18 mouse cellular contexts compared by ENCODE assay signal in genomic region chr13:41550246-41550900, GRCm38 (mm10). TPM values are rescaled to one million over a fixed set of nuclear protein-coding genes. Genes with fewer than 3 reads are reported as not detected.
A peak's percentile ranks its signal among the peaks of the same experiment; 100 is the strongest.
DNase-seq lines count a peak whose midpoint lies in the region; ATAC-seq and TF ChIP-seq lines count a peak whose summit lies in the region.
"Had no signal": no experiment of that assay in that cellular context is flagged by ENCODE, and none has a peak within 500 bp of the region (broad histone marks: within the 10 kb centered on the region; RNA-seq: fewer than 3 reads in every experiment).

No protein-coding gene starts in this region.

- H3K9ac ChIP-seq in liver, embryonic 16.5 days (ENCODE audit: low read depth, low read length) = no peak overlapping the region
- no peak overlapping the region for H3K9ac ChIP-seq in liver, embryonic 12.5 days
- peak overlapping the region; percentile 6; the same call in 1 of the 2 replicates for H3K9ac ChIP-seq in lung, embryonic 16.5 days (ENCODE audit: low read length)
- no peak overlapping the region for H3K9ac ChIP-seq in intestine, postnatal 0 days (ENCODE audit: low read depth, low read length)
- no peak overlapping the region for H3K9ac ChIP-seq in kidney, embryonic 16.5 days (replicated peaks; ENCODE audit: low read length)
- H3K9ac ChIP-seq: forebrain, embryonic 13.5 days; heart, embryonic 12.5 days had no signal

- H3K4me1 ChIP-seq in liver, embryonic 16.5 days (ENCODE audit: control insufficient read depth, low read depth, low read length) = no peaks in the 10 kb centered on the region; the same call in 1 of the 2 replicates
- H3K4me1 ChIP-seq in liver, embryonic 12.5 days = no peaks in the 10 kb centered on the region
- H3K4me1 ChIP-seq in lung, embryonic 16.5 days (replicated peaks; ENCODE audit: control insufficient read depth, insufficient read depth, low read length) = peaks cover 34% of the 10 kb centered on the region
- peaks cover 8% of the 10 kb centered on the region for H3K4me1 ChIP-seq in intestine, postnatal 0 days (replicated peaks; ENCODE audit: control insufficient read depth, insufficient read depth, low read length)
- no peaks in the 10 kb centered on the region for H3K4me1 ChIP-seq in kidney, embryonic 16.5 days (ENCODE audit: insufficient read depth, low read length)
- no peaks in the 10 kb centered on the region for H3K4me1 ChIP-seq in thymus, adult 2 months (replicated peaks; ENCODE audit: control insufficient read depth, insufficient read depth, low read length)
- H3K4me1 ChIP-seq: embryonic facial prominence, embryonic 10.5 days; forebrain, embryonic 13.5 days; heart, embryonic 12.5 days had no signal

- H3K36me3 ChIP-seq in liver, embryonic 16.5 days (ENCODE audit: control insufficient read depth, insufficient read depth) = no peaks in the 10 kb centered on the region
- H3K36me3 ChIP-seq in liver, embryonic 12.5 days = no peaks in the 10 kb centered on the region
- no peaks in the 10 kb centered on the region for H3K36me3 ChIP-seq in lung, embryonic 16.5 days (ENCODE audit: control insufficient read depth, insufficient read depth, low read length)
- H3K36me3 ChIP-seq in intestine, postnatal 0 days (ENCODE audit: control insufficient read depth, insufficient read depth) = no peaks in the 10 kb centered on the region
- H3K36me3 ChIP-seq in kidney, embryonic 16.5 days (ENCODE audit: insufficient read depth, low read length) = no peaks in the 10 kb centered on the region
- H3K36me3 ChIP-seq in thymus, adult 2 months (ENCODE audit: control insufficient read depth, insufficient read depth, low read length) = no peaks in the 10 kb centered on the region
- H3K36me3 ChIP-seq: embryonic facial prominence, embryonic 10.5 days; heart, embryonic 12.5 days had no signal

- 0 out of 2 replicates have a peak overlapping the region, but pooled peaks have one; percentile 0 for H3K4me2 ChIP-seq in liver, embryonic 16.5 days (ENCODE audit: low read depth, low read length)
- no peak overlapping the region for H3K4me2 ChIP-seq in liver, embryonic 12.5 days
- no peak overlapping the region for H3K4me2 ChIP-seq in lung, embryonic 16.5 days (ENCODE audit: low read depth, low read length)
- peak overlapping the region; percentile 27 for H3K4me2 ChIP-seq in intestine, postnatal 0 days (replicated peaks; ENCODE audit: low read depth)
- no peak overlapping the region for H3K4me2 ChIP-seq in kidney, embryonic 16.5 days (replicated peaks; ENCODE audit: low read depth, low read length)
- H3K4me2 ChIP-seq: forebrain, embryonic 13.5 days; heart, embryonic 12.5 days had no signal

- H3K9me3 ChIP-seq in liver, embryonic 16.5 days (replicated peaks; ENCODE audit: control insufficient read depth, low read length) = no peaks in the 10 kb centered on the region
- no peaks in the 10 kb centered on the region for H3K9me3 ChIP-seq in liver, embryonic 12.5 days (replicated peaks)
- H3K9me3 ChIP-seq in lung, embryonic 16.5 days (ENCODE audit: control insufficient read depth, low read length) = 0 out of 2 replicates have a peak, but pooled peaks cover 2% of the 10 kb centered on the region
- H3K9me3 ChIP-seq in intestine, postnatal 0 days (ENCODE audit: control insufficient read depth) = no peaks in the 10 kb centered on the region
- H3K9me3 ChIP-seq in kidney, embryonic 16.5 days (ENCODE audit: low read length) = no peaks in the 10 kb centered on the region
- H3K9me3 ChIP-seq: embryonic facial prominence, embryonic 10.5 days; forebrain, embryonic 13.5 days had no signal

- no peak overlapping the region for H3K27ac ChIP-seq in liver, embryonic 16.5 days (ENCODE audit: low read length)
- no peak overlapping the region for H3K27ac ChIP-seq in liver, embryonic 12.5 days
- peak overlapping the region; percentile 57 for H3K27ac ChIP-seq in lung, embryonic 16.5 days (ENCODE audit: low read length)
- H3K27ac ChIP-seq in intestine, postnatal 0 days (ENCODE audit: low read depth, low read length) = no peak overlapping the region
- H3K27ac ChIP-seq in kidney, embryonic 16.5 days (ENCODE audit: low read length) = no peak overlapping the region
- H3K27ac ChIP-seq in thymus, adult 2 months (ENCODE audit: control insufficient read depth, insufficient read depth, low read length) = no peak overlapping the region
- H3K27ac ChIP-seq: embryonic facial prominence, embryonic 10.5 days; forebrain, embryonic 13.5 days; heart, adult 2 months had no signal

- no peak for TF ChIP-seq POLR2A in thymus, adult 2 months (IDR thresholded peaks at IDR 0.05; ENCODE audit: control insufficient read depth, extremely low read depth, insufficient read depth, low read length, poor library complexity)

- TF ChIP-seq CTCF in intestine, postnatal 0 days (IDR thresholded peaks at IDR 0.05; ENCODE audit: low read depth) = no peak
- no peak for TF ChIP-seq CTCF in thymus, adult 2 months (IDR thresholded peaks at IDR 0.05; ENCODE audit: borderline replicate concordance, control insufficient read depth, extremely low read depth, insufficient read depth, low read length, poor library complexity)

- WGBS in liver, embryonic 16.5 days (ENCODE audit: insufficient replicate concordance) = 44% methylated on average over 8 of the region's 8 CpGs
- WGBS in liver, embryonic 12.5 days (ENCODE audit: insufficient replicate concordance) = 49% methylated on average over 8 of the region's 8 CpGs
- 34% methylated on average over 8 of the region's 8 CpGs for WGBS in lung, embryonic 16.5 days
- 44% methylated on average over 8 of the region's 8 CpGs for WGBS in intestine, postnatal 0 days
- 67% methylated on average over 8 of the region's 8 CpGs for WGBS in kidney, embryonic 16.5 days
- 88% methylated on average over 8 of the region's 8 CpGs for WGBS in thymus, adult 2 months

- DNase-seq in lung, postnatal 25 days (ENCODE audit: low spot score) = no peak
- DNase-seq in lung, postnatal 36 days = peak; percentile 52
- DNase-seq in thymus, adult 2 months = no peak
- DNase-seq: adrenal gland, adult 2 months; adrenal gland, postnatal 36 days; cerebellum, adult 2 months; cerebellum, postnatal 10 days; gastrocnemius, postnatal 36 days; heart, adult 2 months; heart, postnatal 36 days had no signal

- 0 out of 2 replicates have a peak, but pooled peaks have one; percentile 47 for ATAC-seq in liver, embryonic 16.5 days (ENCODE audit: low read depth)
- ATAC-seq in liver, embryonic 12.5 days = no peak
- ATAC-seq in lung, embryonic 16.5 days (ENCODE audit: low read depth) = no peak
- no peak for ATAC-seq in intestine, postnatal 0 days
- no peak for ATAC-seq in kidney, embryonic 16.5 days (ENCODE audit: low FRiP score, low TSS enrichment)
- ATAC-seq: forebrain, embryonic 13.5 days had no signal

- no peaks in the 10 kb centered on the region for H3K27me3 ChIP-seq in liver, embryonic 16.5 days (ENCODE audit: control insufficient read depth, insufficient read depth, low read depth, low read length)
- no peaks in the 10 kb centered on the region for H3K27me3 ChIP-seq in liver, embryonic 12.5 days (replicated peaks)
- no peaks in the 10 kb centered on the region for H3K27me3 ChIP-seq in lung, embryonic 16.5 days (ENCODE audit: control insufficient read depth, insufficient read depth, low read depth, low read length)
- H3K27me3 ChIP-seq in intestine, postnatal 0 days (replicated peaks; ENCODE audit: control insufficient read depth, insufficient read depth, low read length) = no peaks in the 10 kb centered on the region
- no peaks in the 10 kb centered on the region; the same call in 1 of the 2 replicates for H3K27me3 ChIP-seq in kidney, embryonic 16.5 days (ENCODE audit: insufficient read depth, low read length)
- H3K27me3 ChIP-seq in thymus, adult 2 months (ENCODE audit: control insufficient read depth, insufficient read depth, low read length) = no peaks in the 10 kb centered on the region
- H3K27me3 ChIP-seq: forebrain, embryonic 13.5 days; heart, embryonic 12.5 days had no signal

- H3K4me3 ChIP-seq in liver, embryonic 16.5 days (ENCODE audit: low read depth, low read length) = no peak overlapping the region
- no peak overlapping the region for H3K4me3 ChIP-seq in liver, embryonic 12.5 days
- H3K4me3 ChIP-seq in lung, embryonic 16.5 days (ENCODE audit: low read length) = no peak overlapping the region
- H3K4me3 ChIP-seq in intestine, postnatal 0 days (ENCODE audit: low read depth, low read length) = no peak overlapping the region
- no peak overlapping the region for H3K4me3 ChIP-seq in kidney, embryonic 16.5 days (ENCODE audit: low read length)
- no peak overlapping the region for H3K4me3 ChIP-seq in thymus, adult 2 months (ENCODE audit: control insufficient read depth, insufficient read depth, low read length)
- H3K4me3 ChIP-seq: embryonic facial prominence, embryonic 10.5 days; forebrain, embryonic 13.5 days; heart, adult 2 months; heart, embryonic 12.5 days had no signal

RNA-seq across cellular contexts. Expression of gene Tmem170b, which starts 55.3 kb away (rescaled TPM):
- 6.2 and 6.3 TPM in 2 replicates for polyA plus RNA-seq in liver, embryonic 16.5 days (2015; fragmentation: Nextera tagmentation; extraction: Ambion mirVana)
- 7.3 and 7.6 TPM in 2 replicates for polyA plus RNA-seq in liver, embryonic 12.5 days (2016; fragmentation: Nextera tagmentation; extraction: Ambion mirVana)
- polyA plus RNA-seq in lung, embryonic 16.5 days (2015; fragmentation: Nextera tagmentation; extraction: Ambion mirVana) = 11.0 and 11.1 TPM in 2 replicates
- 7.7 and 8.9 TPM in 2 replicates for polyA plus RNA-seq in intestine, postnatal 0 days (2015; fragmentation: Nextera tagmentation; extraction: Ambion mirVana)
- polyA plus RNA-seq in kidney, embryonic 16.5 days (2015; fragmentation: Nextera tagmentation; extraction: Ambion mirVana) = 9.0 and 10.2 TPM in 2 replicates
- 5.4 and 8.0 TPM in 2 replicates for polyA plus RNA-seq in thymus, adult 2 months (2012; rRNA removed)

Comparison
In these comparisons a context has a peak if more than half of its experiments do, and no peak if none do; other contexts are left out.
1. H3K4me2 ChIP-seq: peak in liver, embryonic 16.5 days (single experiment) and intestine, postnatal 0 days (single experiment); none in liver, embryonic 12.5 days (single experiment), lung, embryonic 16.5 days (single experiment) and kidney, embryonic 16.5 days (single experiment).